Mouse (Mus musculus) ES-E14 (cell line): ENCODE measurements at regions not wholly inside any gene's neighbourhood (a gene's known extent, or its start where the extent isn't known, plus 50 kb on each side); places are given as distances from the start of the nearest gene placed in this dataset.

Source experiments
- CHD2 ChIP-seq: IDR thresholded peaks from 2 replicates; pipeline ENCODE4 v1.6.1; 2014; ENCODE audit warnings: mild to moderate bottlenecking, low read depth, low read length, inconsistent platforms
- HCFC1 ChIP-seq: IDR thresholded peaks from 2 replicates; pipeline ENCODE4 v1.6.1; 2012; ENCODE audit warnings: low read length, inconsistent platforms, borderline replicate concordance; ENCODE audit not compliant: insufficient read depth
- ZC3H11A ChIP-seq: IDR thresholded peaks from 2 replicates; pipeline ENCODE4 v1.6.1; 2012; ENCODE audit warnings: low read depth, mild to moderate bottlenecking, inconsistent platforms, low read length, borderline replicate concordance

DNA sequence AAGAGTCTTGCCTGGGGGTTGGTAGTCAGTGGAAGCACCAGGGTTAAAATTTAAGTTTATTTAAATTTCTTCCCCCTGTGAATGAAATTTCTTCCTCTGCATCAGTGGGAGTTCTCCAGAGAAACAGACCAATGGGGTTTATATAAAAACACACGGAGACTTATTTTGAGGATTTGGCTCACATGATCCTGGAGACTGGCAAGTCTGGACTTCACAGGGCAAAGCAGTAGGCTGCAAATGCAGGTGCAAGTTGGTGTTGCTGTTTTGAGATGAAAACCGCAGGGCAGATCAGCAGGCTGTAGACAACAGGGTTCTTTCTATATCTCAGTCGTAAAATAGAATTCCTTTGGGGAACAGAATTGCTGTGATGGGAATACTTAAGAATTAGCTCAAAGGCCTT, 137.3 kb upstream of the Il12b start:
- no peak for TF ChIP-seq CHD2
- no peak for TF ChIP-seq ZC3H11A
- no peak for TF ChIP-seq HCFC1
